ENCODE assay signal across 13 mouse cellular contexts in genomic region chr9:71364047-71364665, GRCm38 (mm10).
A peak's percentile ranks its signal among the peaks of the same experiment; 100 is the strongest.
DNase-seq lines count a peak whose midpoint lies in the region; ATAC-seq lines count a peak whose summit lies in the region.
"Had no signal": no experiment of that assay in that cellular context is flagged by ENCODE, and none has a peak within 500 bp of the region (broad histone marks: within the 10 kb centered on the region; RNA-seq: fewer than 3 reads in every experiment).

No protein-coding gene starts in this region.

- peak; percentile 60 to 75 for DNase-seq in adrenal gland, adult (ENCODE audit: inconsistent age in 2 of 2, low spot score in 1 of 2)
- DNase-seq in adrenal gland, postnatal 4 days (ENCODE audit: low spot score in 2 of 2): no peak
- DNase-seq in layer of hippocampus, adult 18-20 months (ENCODE audit: low spot score in 2 of 2): peak; percentile 16 to 39
- DNase-seq in layer of hippocampus, postnatal 25 days (ENCODE audit: extremely low spot score in 1 of 2, low spot score in 1 of 2): no peak
- DNase-seq in testis, postnatal 14 days (ENCODE audit: low spot score): peak; percentile 17
- DNase-seq in testis, postnatal 10 days (ENCODE audit: low spot score): no peak
- no peak for DNase-seq in spleen, postnatal 14 days (ENCODE audit: low spot score in 2 of 2)
- DNase-seq: cerebellum, adult 11-12 months; kidney, adult 2 months; lung, postnatal 14 days; thymus, postnatal 14 days had no signal

- ATAC-seq in activated CD4-positive, CD25-positive, alpha-beta regulatory T cell, adult 4 months: no peak
- ATAC-seq: hindbrain, postnatal 0 days had no signal

Comparison
In these comparisons a context has a peak if more than half of its experiments do, and no peak if none do; other contexts are left out.
1. DNase-seq: peak in adrenal gland, adult (2 of 2), layer of hippocampus, adult 18-20 months (2 of 2) and testis, postnatal 14 days (single experiment); none in adrenal gland, postnatal 4 days (0 of 2), layer of hippocampus, postnatal 25 days (0 of 2), testis, postnatal 10 days (single experiment) and spleen, postnatal 14 days (0 of 2).